Mouse (Mus musculus) liver, embryonic 16.5 days (tissue): ENCODE results near the gene Inhba. TPM values are rescaled to one million over a fixed set of nuclear protein-coding genes. Genes with fewer than 3 reads are reported as not detected.

Source experiments
- ATAC-seq: fragments of 200-750 bp; cut with Nextera tagmentation; 2 replicates; pipeline ENCODE4 v1.8.0; 2017; ENCODE audit warnings: low read depth, mild to moderate bottlenecking, moderate number of reproducible peaks, moderate library complexity
- H3K27ac ChIP-seq: fragments of 300-500 bp; sonication (generic); 2 replicates; pipeline ENCODE4 v1.5.1; 2014; ENCODE audit warnings: mild to moderate bottlenecking, low read length
- H3K27me3 ChIP-seq: fragments of 300-500 bp; sonication (generic); 2 replicates; pipeline ENCODE4 v1.6.1; 2014; ENCODE audit warnings: low read depth, low read length, mixed read lengths; ENCODE audit not compliant: control insufficient read depth, insufficient read depth
- H3K36me3 ChIP-seq: fragments of 300-500 bp; sonication (generic); 2 replicates; pipeline ENCODE4 v1.6.1; 2014; ENCODE audit warnings: mild to moderate bottlenecking; ENCODE audit not compliant: control insufficient read depth, insufficient read depth
- H3K4me1 ChIP-seq: fragments of 300-500 bp; sonication (generic); 2 replicates; pipeline ENCODE4 v1.6.1; 2014; ENCODE audit warnings: low read depth, low read length, mixed read lengths; ENCODE audit not compliant: control insufficient read depth
- H3K4me2 ChIP-seq: fragments of 300-500 bp; sonication (generic); 2 replicates; pipeline ENCODE4 v1.6.1; 2014; ENCODE audit warnings: low read depth, low read length, mixed read lengths
- H3K4me3 ChIP-seq: fragments of 300-500 bp; sonication (generic); 2 replicates; pipeline ENCODE4 v1.5.1; 2014; ENCODE audit warnings: low read depth, mild to moderate bottlenecking, low read length
- H3K9ac ChIP-seq: fragments of 300-500 bp; sonication (generic); 2 replicates; pipeline ENCODE4 v1.6.1; 2014; ENCODE audit warnings: low read depth, low read length
- H3K9me3 ChIP-seq: fragments of 300-500 bp; sonication (generic); replicated peaks from 2 replicates; pipeline ENCODE4 v1.6.1; 2016; ENCODE audit warnings: low read length; ENCODE audit not compliant: control insufficient read depth
- WGBS: fragments of 180-500 bp; shearing (Covaris S2); extraction: QIAGEN DNeasy Blood & Tissue Kit; methylation state at CpG from one replicate; pipeline ENCODE4 v1.1.7; 2014; ENCODE audit not compliant: insufficient replicate concordance; 5-methylcytosine and 5-hydroxymethylcytosine counted together
- polyA plus RNA-seq: library from polyadenylated mRNA; unstranded; fragments of >200 nt; fragmentation: Nextera tagmentation; extraction: Ambion mirVana; gene quantifications from 2 replicates; pipeline ENCODE4 v1.2.1, GENCODE M21; 2015

The Inhba gene
- polyA plus RNA-seq, 1 experiment from 2014 or later: 5.1 TPM

DNA sequence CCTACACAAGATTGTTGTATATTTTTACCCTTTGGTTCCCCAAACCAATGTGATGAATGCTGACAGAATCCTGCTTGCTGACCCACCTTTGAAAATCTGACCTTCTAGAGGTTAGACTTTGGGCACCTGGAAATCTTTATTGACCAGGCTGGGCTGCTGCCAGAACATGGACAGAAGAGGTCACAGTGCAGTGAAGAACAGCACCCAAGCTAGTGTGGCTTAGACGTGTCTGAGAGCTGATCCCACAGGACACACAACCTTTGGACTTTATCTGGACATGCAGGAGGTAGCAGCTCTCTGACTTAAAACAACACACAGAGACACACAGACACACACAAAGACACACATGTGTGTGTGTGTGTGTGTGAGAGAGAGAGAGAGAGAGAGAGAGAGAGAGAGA lies 3.3 kb upstream of the Inhba start:
- Histone ChIP-seq H3K9ac (0 out of 2 replicates have a peak overlapping the region, but pooled peaks have one; percentile 9), H3K9me3 (no peaks in the 10 kb centered on the region), H3K4me2 (0 out of 2 replicates have a peak overlapping the region, but pooled peaks have one; percentile 6), H3K27me3 (no peaks in the 10 kb centered on the region), H3K4me3 (peak overlapping the region; percentile 19; the same call in 1 of the 2 replicates), H3K36me3 (no peaks in the 10 kb centered on the region), H3K27ac (peak overlapping the region; percentile 69), H3K4me1 (no peaks in the 10 kb centered on the region; the same call in 1 of the 2 replicates)
- WGBS: 21% methylated on average over 1 of the region's 1 CpGs
- ATAC-seq: peak; percentile 86

GRCm38 (mm10) chr13:16009766-16010465 lies 1.7 kb upstream of the Inhba start:
- WGBS: 67% methylated on average over 8 of the region's 8 CpGs
- H3K9ac ChIP-seq: no peak overlapping the region
- H3K4me1 ChIP-seq: no peaks in the 10 kb centered on the region; the same call in 1 of the 2 replicates
- peak overlapping the region; percentile 4 for H3K4me2 ChIP-seq
- no peak overlapping the region for H3K27ac ChIP-seq
- no peaks in the 10 kb centered on the region for H3K27me3 ChIP-seq
- H3K4me3 ChIP-seq: no peak overlapping the region
- ATAC-seq: no peak
- no peaks in the 10 kb centered on the region for H3K9me3 ChIP-seq
- no peaks in the 10 kb centered on the region for H3K36me3 ChIP-seq

DNA sequence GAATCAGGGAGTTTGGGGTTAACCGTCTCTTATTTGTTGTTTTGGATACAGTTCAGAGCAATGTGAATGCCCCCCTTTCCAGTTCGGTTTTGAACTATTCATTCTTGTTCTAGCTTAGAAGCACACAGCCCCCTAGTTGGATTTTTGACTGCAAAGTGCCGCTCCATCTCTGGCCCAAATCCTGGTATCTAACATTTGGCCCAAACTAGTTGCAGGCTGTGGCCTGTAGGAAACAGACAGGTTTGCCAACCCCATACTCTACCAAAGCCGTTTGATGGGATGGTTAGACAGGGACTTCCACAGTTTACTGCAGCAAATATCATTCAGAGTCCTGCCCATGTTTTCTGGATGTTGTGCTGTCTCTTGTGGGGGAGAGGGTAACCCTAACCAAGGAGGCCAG lies 1.1 kb upstream of the Inhba start:
- 59% methylated on average over 4 of the region's 4 CpGs for WGBS
- Histone ChIP-seq H3K27ac (no peak overlapping the region), H3K9me3 (no peaks in the 10 kb centered on the region), H3K9ac (no peak overlapping the region), H3K4me1 (no peaks in the 10 kb centered on the region; the same call in 1 of the 2 replicates), H3K36me3 (no peaks in the 10 kb centered on the region), H3K4me2 (peak overlapping the region; percentile 4; the same call in 1 of the 2 replicates), H3K4me3 (no peak overlapping the region), H3K27me3 (no peaks in the 10 kb centered on the region)
- no peak for ATAC-seq

DNA sequence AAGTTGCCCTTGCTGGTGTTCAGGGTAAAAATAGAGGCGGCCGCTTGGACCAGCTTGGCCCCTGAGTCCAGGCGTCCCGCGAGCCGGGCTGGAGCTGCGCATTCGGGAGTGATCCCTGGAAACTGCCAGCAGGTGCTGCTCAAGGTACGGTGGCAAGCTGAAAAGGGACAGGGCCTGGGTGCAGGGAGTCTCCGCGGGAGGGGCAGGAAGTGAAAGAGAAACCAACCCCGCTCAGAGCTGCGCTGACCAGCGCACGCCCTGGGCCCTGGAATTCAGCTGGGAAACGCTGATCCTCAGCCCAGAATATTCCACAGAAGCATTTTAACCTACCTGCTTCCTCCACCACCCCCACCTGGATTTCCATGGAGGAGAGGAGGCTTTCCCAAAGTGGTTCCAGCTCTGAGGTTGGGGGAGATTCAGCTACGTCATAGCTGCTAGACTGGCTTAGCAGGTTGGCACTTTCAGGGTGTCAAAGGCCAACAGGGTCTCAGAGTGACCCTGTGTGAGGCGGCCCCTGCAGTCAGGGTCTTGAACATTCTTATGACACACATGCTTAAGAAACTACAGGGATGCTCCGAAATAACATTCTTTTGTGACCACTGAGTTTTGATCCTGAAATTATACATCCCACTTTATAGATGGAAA lies 714 bp downstream of the Inhba start:
- H3K27ac ChIP-seq: peak overlapping the region; percentile 64
- WGBS: 5% methylated on average over 19 of the region's 19 CpGs

GRCm38 (mm10) chr13:16014166-16014565 lies 2.5 kb downstream of the Inhba start:
- H3K4me2 ChIP-seq: no peak overlapping the region
- H3K27me3 ChIP-seq: no peaks in the 10 kb centered on the region
- 44% methylated on average over 3 of the region's 3 CpGs for WGBS
- H3K9ac ChIP-seq: no peak overlapping the region
- H3K9me3 ChIP-seq: no peaks in the 10 kb centered on the region
- no peaks in the 10 kb centered on the region; the same call in 1 of the 2 replicates for H3K4me1 ChIP-seq
- ATAC-seq: no peak
- H3K27ac ChIP-seq: no peak overlapping the region
- no peaks in the 10 kb centered on the region for H3K36me3 ChIP-seq
- H3K4me3 ChIP-seq: no peak overlapping the region

More for the DNA sequence above, 714 bp downstream of the Inhba start:
- peak overlapping the region; percentile 65 for H3K4me2 ChIP-seq
- ATAC-seq: peak; percentile 84
- no peaks in the 10 kb centered on the region for H3K9me3 ChIP-seq
- H3K36me3 ChIP-seq: no peaks in the 10 kb centered on the region
- H3K9ac ChIP-seq: peak overlapping the region; percentile 53
- no peaks in the 10 kb centered on the region for H3K27me3 ChIP-seq
- H3K4me1 ChIP-seq: no peaks in the 10 kb centered on the region; the same call in 1 of the 2 replicates
- peak overlapping the region; percentile 56 for H3K4me3 ChIP-seq

- H3K36me3 ChIP-seq: no peaks in the 10 kb centered on the region
Observed at GRCm38 (mm10) chr13:16016506-16016905, 4.9 kb downstream of the Inhba start.

GRCm38 (mm10) chr13:16017338-16017737 lies 5.7 kb downstream of the Inhba start:
- Histone ChIP-seq H3K27ac (no peak overlapping the region; the same call in 1 of the 2 replicates), H3K4me1 (no peaks in the 10 kb centered on the region; the same call in 1 of the 2 replicates), H3K36me3 (no peaks in the 10 kb centered on the region), H3K27me3 (no peaks in the 10 kb centered on the region), H3K4me2 (peak overlapping the region; percentile 52), H3K4me3 (peak overlapping the region; percentile 51), H3K9ac (peak overlapping the region; percentile 31; the same call in 1 of the 2 replicates), H3K9me3 (no peaks in the 10 kb centered on the region)
- WGBS: under 1% methylated on average over 20 of the region's 20 CpGs
- no peak for ATAC-seq

More at GRCm38 (mm10) chr13:16016506-16016905, 4.9 kb downstream of the Inhba start:
- 0% methylated on average over 2 of the region's 2 CpGs for WGBS
- Histone ChIP-seq H3K4me2 (no peak overlapping the region), H3K4me1 (no peaks in the 10 kb centered on the region; the same call in 1 of the 2 replicates), H3K27ac (no peak overlapping the region), H3K4me3 (no peak overlapping the region), H3K9me3 (no peaks in the 10 kb centered on the region), H3K27me3 (no peaks in the 10 kb centered on the region), H3K9ac (no peak overlapping the region)
- no peak for ATAC-seq

DNA sequence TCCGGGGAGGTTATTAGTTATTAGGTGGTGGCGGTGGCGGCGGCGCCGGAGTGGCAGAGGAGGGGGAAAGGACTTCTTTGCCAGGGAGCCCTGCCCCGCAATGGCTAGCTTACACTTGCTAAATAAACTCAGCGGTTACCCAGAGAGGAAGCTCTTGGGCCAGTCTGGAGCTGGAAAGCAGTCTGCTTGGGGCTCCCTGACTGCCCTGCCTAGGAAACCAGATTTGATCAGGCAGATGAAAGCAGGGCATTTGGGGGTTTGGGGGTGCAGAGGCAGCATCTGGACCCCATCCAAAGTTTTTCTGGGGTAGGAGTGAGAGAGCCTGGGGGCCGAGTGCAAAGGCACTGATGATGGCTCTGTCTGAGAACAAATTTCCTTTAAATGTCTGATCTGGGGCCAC lies 6.1 kb downstream of the Inhba start:
- Histone ChIP-seq H3K27me3 (no peaks in the 10 kb centered on the region), H3K4me2 (peak overlapping the region; percentile 52), H3K4me3 (peak overlapping the region; percentile 51), H3K9ac (peak overlapping the region; percentile 31; the same call in 1 of the 2 replicates), H3K4me1 (no peaks in the 10 kb centered on the region; the same call in 1 of the 2 replicates), H3K27ac (no peak overlapping the region), H3K36me3 (no peaks in the 10 kb centered on the region), H3K9me3 (no peaks in the 10 kb centered on the region)
- ATAC-seq: no peak
- WGBS: 5% methylated on average over 7 of the region's 9 CpGs
